Mouse (Mus musculus) liver, embryonic 14 days (tissue): ENCODE results near the gene Pigc. TPM values are rescaled to one million over a fixed set of nuclear protein-coding genes. Genes with fewer than 3 reads are reported as not detected.

Experiments
- polyA plus RNA-seq: library from polyadenylated mRNA; depleted of rRNA; stranded (reverse); fragments of >200 nt; gene quantifications from 2 replicates; pipeline ENCODE4 v1.2.3, GENCODE M21; 2012; rRNA removed

The Pigc gene
- 6.1 and 7.0 TPM in 2 replicates for polyA plus RNA-seq

GRCm38 (mm10) chr1:161968589-161969407, at the start of gene Pigc:
Pigc (plus strand) TSS chr1:161969186.

DNA sequence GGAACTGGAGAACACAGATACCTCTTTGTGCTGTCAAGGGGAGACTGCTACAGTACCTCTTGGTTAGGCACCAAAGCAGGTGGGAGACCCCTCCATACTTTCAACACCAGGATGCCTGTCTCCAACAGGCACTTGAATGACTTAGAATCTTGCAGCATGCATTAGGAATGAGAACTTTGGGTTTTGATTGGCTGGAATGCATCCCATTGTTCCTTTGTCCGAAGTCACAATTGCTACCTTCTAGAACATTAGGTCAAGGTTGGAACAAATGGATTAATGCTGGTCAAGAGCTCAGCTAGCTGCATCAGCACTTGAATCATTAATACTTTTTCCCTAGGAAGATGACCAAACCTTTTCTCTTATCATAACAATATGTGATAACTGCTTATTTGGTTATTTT, 10.6 kb downstream of the Pigc start, which contains the start of gene 4930558K02Rik:
4930558K02Rik (minus strand) TSS at position 101 of the 400 bp plus-strand sequence.

Other genes starting within 250 kb of the Pigc start
- gene Fasl, start 180.7 kb upstream of the Pigc start, polyA plus RNA-seq: 0.02 and 0.07 TPM in 2 replicates
- 8.2 and 9.5 TPM in 2 replicates for gene Suco, start 92.5 kb upstream of the Pigc start, polyA plus RNA-seq
- gene 4930558K02Rik, start 10.4 kb downstream of the Pigc start, polyA plus RNA-seq: not detected in 2 replicates